Mouse (Mus musculus): ENCODE measurements at regions not wholly inside any gene's neighbourhood (a gene's known extent, or its start where the extent isn't known, plus 50 kb on each side); places are given as distances from the start of the nearest gene placed in this dataset.
A peak's percentile ranks its signal among the peaks of the same experiment; 100 is the strongest.
"Not testable (repeated sequence)": the region's sequence is repeated elsewhere in the genome, so short reads cannot be mapped to it uniquely, and the experiment has no call there.

- WGBS: 88% methylated on average over 3 of the region's 3 CpGs
- H3K27me3 ChIP-seq: no peaks in the 10 kb centered on the region
- H3K4me2 ChIP-seq: no peak overlapping the region
- H3K4me1 ChIP-seq (replicated peaks): no peaks in the 10 kb centered on the region
- no peaks in the 10 kb centered on the region for H3K36me3 ChIP-seq
- no peak overlapping the region for H3K4me3 ChIP-seq
- no peak overlapping the region for H3K27ac ChIP-seq (replicated peaks)
- ATAC-seq (ENCODE audit: low read depth): no peak
- H3K9ac ChIP-seq: no peak overlapping the region
- no peaks in the 10 kb centered on the region for H3K9me3 ChIP-seq
These were observed 433.5 kb upstream of the Id2 start for GRCm38 (mm10) chr12:25530483-25530882.

DNA sequence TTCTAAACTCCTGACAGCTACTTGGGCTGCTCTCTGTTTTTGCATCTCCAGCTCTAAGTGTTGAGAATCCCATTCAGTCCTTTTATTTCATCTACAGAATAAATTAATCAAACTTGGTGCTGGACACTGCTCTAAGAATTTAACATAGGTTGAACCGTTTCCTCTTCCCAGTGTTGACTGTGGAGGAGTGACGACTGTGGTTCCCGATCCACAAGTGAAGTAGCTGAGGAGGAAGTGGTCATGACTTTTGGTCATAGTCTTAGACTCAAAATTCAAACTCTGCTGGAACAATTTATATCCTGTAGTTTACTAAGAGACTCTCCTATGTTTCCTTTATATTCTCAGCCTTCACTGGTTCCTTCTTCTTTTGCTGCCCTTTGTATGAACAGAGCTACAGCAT, 432.6 kb upstream of the Id2 start:
- Histone ChIP-seq H3K4me1 (replicated peaks) (no peaks in the 10 kb centered on the region), H3K4me2 (no peak overlapping the region), H3K9me3 (no peaks in the 10 kb centered on the region), H3K9ac (no peak overlapping the region), H3K4me3 (no peak overlapping the region), H3K27ac (replicated peaks) (no peak overlapping the region), H3K36me3 (no peaks in the 10 kb centered on the region), H3K27me3 (no peaks in the 10 kb centered on the region)
- WGBS: 94% methylated on average over 3 of the region's 3 CpGs
- ATAC-seq (ENCODE audit: low read depth): no peak

DNA sequence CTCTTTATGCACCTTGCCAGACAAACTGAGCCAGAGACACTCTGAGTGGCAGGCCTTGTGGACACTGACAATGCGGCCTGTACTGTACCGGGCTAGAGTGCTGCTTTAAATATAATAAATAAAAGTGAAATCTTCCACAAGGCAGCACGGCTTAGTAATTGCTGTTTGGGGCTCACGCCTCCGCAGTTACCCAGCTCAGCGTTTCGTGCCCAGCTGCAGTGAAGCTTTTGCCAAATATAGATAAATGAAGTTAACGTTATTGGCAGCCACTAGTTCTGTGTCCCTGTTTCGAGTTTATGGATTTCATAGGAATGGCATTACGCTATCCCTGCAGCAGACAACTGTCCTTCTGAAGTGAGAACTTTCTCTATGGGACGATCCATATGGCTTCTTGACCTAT, 429.7 kb upstream of the Id2 start:
- 90% methylated on average over 11 of the region's 11 CpGs for WGBS
- H3K36me3 ChIP-seq: no peaks in the 10 kb centered on the region
- ATAC-seq (ENCODE audit: low read depth): no peak

DNA sequence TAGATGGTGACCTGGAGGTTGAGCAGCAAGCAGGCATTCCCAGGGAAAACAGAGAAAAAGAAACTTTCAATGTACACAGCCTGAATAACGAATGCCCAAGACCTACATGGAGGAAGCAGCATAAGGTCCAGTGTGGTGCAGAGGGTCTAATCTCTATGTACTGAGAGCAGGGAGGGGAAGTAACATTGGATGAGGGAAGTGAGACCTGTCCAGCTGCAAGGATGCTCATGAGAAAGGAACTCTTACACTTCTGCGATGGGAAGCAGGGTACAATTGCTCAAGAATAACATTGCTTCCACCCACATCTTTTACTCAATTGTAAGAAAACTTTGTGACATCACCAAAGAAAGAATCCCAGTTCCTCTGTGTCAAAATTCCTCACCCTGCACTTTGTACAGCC, 419.8 kb upstream of the Id2 start:
- Histone ChIP-seq H3K4me2 (no peak overlapping the region), H3K9ac (no peak overlapping the region), H3K27ac (replicated peaks) (no peak overlapping the region), H3K4me3 (no peak overlapping the region), H3K27me3 (no peaks in the 10 kb centered on the region), H3K9me3 (no peaks in the 10 kb centered on the region), H3K36me3 (no peaks in the 10 kb centered on the region), H3K4me1 (replicated peaks) (no peaks in the 10 kb centered on the region)
- WGBS: 88% methylated on average over 2 of the region's 2 CpGs
- ATAC-seq (ENCODE audit: low read depth): no peak

More for the DNA sequence above, 429.7 kb upstream of the Id2 start:
- Histone ChIP-seq H3K27me3 (no peaks in the 10 kb centered on the region), H3K4me2 (no peak overlapping the region), H3K9me3 (no peaks in the 10 kb centered on the region), H3K4me3 (no peak overlapping the region), H3K4me1 (replicated peaks) (no peaks in the 10 kb centered on the region), H3K9ac (no peak overlapping the region), H3K27ac (replicated peaks) (no peak overlapping the region)

- H3K27ac ChIP-seq (replicated peaks): no peak overlapping the region
- H3K4me2 ChIP-seq: no peak overlapping the region
- ATAC-seq (ENCODE audit: low read depth): no peak
- H3K4me1 ChIP-seq (replicated peaks): no peaks in the 10 kb centered on the region
- no peaks in the 10 kb centered on the region for H3K27me3 ChIP-seq
- no peaks in the 10 kb centered on the region for H3K9me3 ChIP-seq
- H3K9ac ChIP-seq: no peak overlapping the region
- H3K36me3 ChIP-seq: no peaks in the 10 kb centered on the region
- H3K4me3 ChIP-seq: no peak overlapping the region
These were observed 416.7 kb upstream of the Id2 start for GRCm38 (mm10) chr12:25513679-25514078.

DNA sequence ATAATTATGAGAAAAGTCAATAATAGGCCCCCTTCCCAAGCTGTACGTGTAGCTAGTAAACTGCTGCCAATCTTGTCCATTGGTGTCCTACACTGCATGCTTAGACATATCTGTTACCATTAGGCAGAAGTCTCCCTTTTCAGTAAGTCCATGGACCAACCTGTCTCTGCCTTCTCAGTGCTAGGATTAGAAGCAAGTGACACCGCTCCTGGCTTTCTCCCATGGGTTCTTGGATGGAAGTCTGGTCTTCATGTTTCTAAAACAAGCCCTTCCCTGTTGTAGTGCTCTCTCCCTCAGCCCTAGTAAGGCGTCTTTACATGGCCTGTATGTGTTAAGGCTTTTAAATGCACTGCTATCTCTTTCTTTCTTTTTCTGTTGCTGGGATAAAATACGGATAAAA, 412.7 kb upstream of the Id2 start:
- Histone ChIP-seq H3K9ac (no peak overlapping the region), H3K9me3 (0 out of 2 replicates have a peak, but pooled peaks cover 8% of the 10 kb centered on the region), H3K4me3 (no peak overlapping the region), H3K36me3 (no peaks in the 10 kb centered on the region), H3K27me3 (no peaks in the 10 kb centered on the region), H3K4me2 (no peak overlapping the region), H3K27ac (replicated peaks) (no peak overlapping the region), H3K4me1 (replicated peaks) (no peaks in the 10 kb centered on the region)
- ATAC-seq (ENCODE audit: low read depth): no peak
- 91% methylated on average over 4 of the region's 4 CpGs for WGBS

- no peaks in the 10 kb centered on the region for H3K36me3 ChIP-seq
- no peak overlapping the region for H3K27ac ChIP-seq (replicated peaks)
- ATAC-seq (ENCODE audit: low read depth): no peak
- H3K4me1 ChIP-seq (replicated peaks): no peaks in the 10 kb centered on the region
- H3K4me3 ChIP-seq: no peak overlapping the region
- 80% methylated on average over 5 of the region's 5 CpGs for WGBS
- H3K9ac ChIP-seq: no peak overlapping the region
- H3K4me2 ChIP-seq: no peak overlapping the region
- no peaks in the 10 kb centered on the region for H3K27me3 ChIP-seq
- no peaks in the 10 kb centered on the region for H3K9me3 ChIP-seq
These were observed 396.3 kb upstream of the Id2 start for GRCm38 (mm10) chr12:25493233-25493632.

DNA sequence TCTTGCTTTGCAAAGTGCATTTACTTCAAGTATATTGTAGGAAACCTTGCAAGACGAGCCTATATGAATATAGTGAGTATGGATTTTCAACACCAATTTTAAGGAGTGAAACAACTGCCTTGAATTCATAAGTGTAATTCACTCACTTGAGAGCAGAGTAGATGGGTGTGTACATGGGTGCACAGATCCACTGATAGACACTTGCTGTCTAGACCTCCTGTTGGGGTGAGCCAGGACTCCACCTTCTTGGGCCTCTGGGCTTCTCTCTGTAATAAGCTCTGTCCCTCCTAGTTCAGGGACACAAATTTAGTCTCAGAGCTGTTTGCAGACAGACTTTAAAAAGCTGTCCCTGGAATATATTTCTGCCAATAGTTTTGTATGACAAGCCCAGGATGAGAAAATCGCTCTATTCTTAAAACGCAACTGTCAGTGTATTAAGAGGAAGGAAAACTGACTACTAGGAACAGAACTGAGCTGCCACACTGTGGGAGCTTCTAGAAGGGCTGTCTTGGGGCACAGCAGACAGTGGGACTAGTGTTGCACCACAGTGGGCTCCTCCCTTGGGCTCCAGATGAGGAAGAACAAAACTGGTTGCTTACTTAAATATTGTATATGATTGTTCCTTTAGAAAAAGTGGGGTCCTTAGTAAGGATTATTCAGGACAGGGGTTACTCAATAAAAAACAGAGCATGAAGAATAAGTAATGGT, 395.7 kb upstream of the Id2 start:
- no peaks in the 10 kb centered on the region for H3K9me3 ChIP-seq
- H3K27me3 ChIP-seq: no peaks in the 10 kb centered on the region
- no peak for ATAC-seq (ENCODE audit: low read depth)
- H3K27ac ChIP-seq (replicated peaks): no peak overlapping the region
- H3K4me2 ChIP-seq: no peak overlapping the region
- H3K9ac ChIP-seq: no peak overlapping the region
- H3K4me3 ChIP-seq: no peak overlapping the region
- H3K36me3 ChIP-seq: no peaks in the 10 kb centered on the region
- no peaks in the 10 kb centered on the region for H3K4me1 ChIP-seq (replicated peaks)
- WGBS: 90% methylated on average over 3 of the region's 3 CpGs

GRCm38 (mm10) chr12:25475180-25475758, 378.3 kb upstream of the Id2 start:
- peak overlapping the region; percentile 39 for H3K4me2 ChIP-seq
- H3K27ac ChIP-seq (replicated peaks): peak overlapping the region; percentile 83
- peaks cover 29% of the 10 kb centered on the region for H3K4me1 ChIP-seq (replicated peaks)
- WGBS: 2% methylated on average over 10 of the region's 10 CpGs
- no peaks in the 10 kb centered on the region for H3K9me3 ChIP-seq
- peak; percentile 96 for ATAC-seq (ENCODE audit: low read depth)
- H3K9ac ChIP-seq: no peak overlapping the region
- no peaks in the 10 kb centered on the region for H3K36me3 ChIP-seq
- no peak overlapping the region for H3K4me3 ChIP-seq
- H3K27me3 ChIP-seq: no peaks in the 10 kb centered on the region

DNA sequence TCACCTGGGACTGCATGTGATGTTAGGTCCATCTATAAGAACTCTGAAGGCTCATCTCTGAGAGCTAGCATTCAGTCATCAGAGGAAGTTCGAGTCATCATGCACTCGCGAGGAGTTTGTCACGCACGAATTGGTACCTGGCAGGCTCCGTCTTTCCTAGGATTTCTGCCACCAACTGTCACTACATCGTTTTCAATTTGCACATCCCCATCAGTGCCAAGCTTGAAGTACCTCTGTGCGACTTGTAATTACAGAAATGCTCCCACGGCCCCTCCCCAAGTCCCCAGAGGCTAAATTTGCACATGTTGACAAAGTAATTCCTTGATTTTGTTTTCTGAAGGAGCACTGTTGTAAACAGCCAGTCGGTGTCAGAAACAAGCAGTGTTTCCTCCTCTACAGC, 372.2 kb upstream of the Id2 start:
- Histone ChIP-seq H3K4me2 (no peak overlapping the region), H3K4me1 (replicated peaks) (peaks cover 4% of the 10 kb centered on the region; the same call in 1 of the 2 replicates), H3K27ac (replicated peaks) (no peak overlapping the region), H3K4me3 (no peak overlapping the region), H3K36me3 (no peaks in the 10 kb centered on the region), H3K27me3 (no peaks in the 10 kb centered on the region), H3K9ac (no peak overlapping the region), H3K9me3 (no peaks in the 10 kb centered on the region)
- no peak for ATAC-seq (ENCODE audit: low read depth)
- 63% methylated on average over 10 of the region's 10 CpGs for WGBS

- Histone ChIP-seq H3K4me2 (no peak overlapping the region), H3K9me3 (no peaks in the 10 kb centered on the region), H3K27ac (replicated peaks) (no peak overlapping the region), H3K4me1 (replicated peaks) (no peaks in the 10 kb centered on the region), H3K4me3 (no peak overlapping the region), H3K9ac (no peak overlapping the region), H3K36me3 (no peaks in the 10 kb centered on the region), H3K27me3 (no peaks in the 10 kb centered on the region)
- 71% methylated on average over 12 of the region's 12 CpGs for WGBS
- no peak for ATAC-seq (ENCODE audit: low read depth)
These were observed 370.8 kb upstream of the Id2 start for GRCm38 (mm10) chr12:25467789-25468188.

GRCm38 (mm10) chr12:25462690-25463089, 365.8 kb upstream of the Id2 start:
- H3K9me3 ChIP-seq; H3K4me1 ChIP-seq (replicated peaks); H3K36me3 ChIP-seq; H3K4me3 ChIP-seq; H3K27ac ChIP-seq (replicated peaks); H3K27me3 ChIP-seq; H3K9ac ChIP-seq; H3K4me2 ChIP-seq; ATAC-seq (ENCODE audit: low read depth): not testable (repeated sequence)
- 80% methylated on average over 2 of the region's 2 CpGs for WGBS
